Mouse (Mus musculus) myocyte (in vitro differentiated cells): ENCODE measurements around the gene Serpina9. TPM values are rescaled to one million over a fixed set of nuclear protein-coding genes. Genes with fewer than 3 reads are reported as not detected.

Experiments used
- H3K27me3 ChIP-seq: one replicate; pipeline ENCODE4 v1.6.1; 2011; ENCODE audit not compliant: control insufficient read depth, insufficient read depth, insufficient read length
- H3K36me3 ChIP-seq: one replicate; pipeline ENCODE4 v1.6.1; 2011; ENCODE audit not compliant: control insufficient read depth, insufficient read depth
- H3K4me2 ChIP-seq: one replicate; pipeline ENCODE4 v1.6.1; 2011; ENCODE audit warnings: low read depth, control low read depth
- H3K4me3 ChIP-seq: one replicate; pipeline ENCODE4 v1.5.1; 2011; ENCODE audit warnings: mild to moderate bottlenecking, control low read depth, moderate library complexity
- H3K79me2 ChIP-seq: one replicate; pipeline ENCODE4 v1.6.1; 2011; ENCODE audit not compliant: control insufficient read depth, insufficient read depth
- H3ac ChIP-seq: one replicate; pipeline ENCODE4 v1.6.1; 2011; ENCODE audit not compliant: control insufficient read depth, insufficient read length
- CEBPB ChIP-seq: IDR thresholded peaks from 2 replicates; pipeline ENCODE4 v1.6.1; 2011; ENCODE audit warnings: mild to moderate bottlenecking, moderate library complexity; ENCODE audit not compliant: poor library complexity, insufficient read depth, severe bottlenecking
- E2F4 ChIP-seq: IDR thresholded peaks from one replicate; pipeline ENCODE4 v1.6.1; 2011; ENCODE audit warnings: mild to moderate bottlenecking, control low read depth, moderate library complexity; ENCODE audit not compliant: insufficient read depth
- MAX ChIP-seq: IDR thresholded peaks from one replicate; pipeline ENCODE4 v1.6.1; 2011; ENCODE audit warnings: low read depth, mild to moderate bottlenecking, control low read depth
- MYOD1 ChIP-seq, 3 experiments: IDR thresholded peaks; one replicate each; pipeline ENCODE4 v1.6.1; 2011; ENCODE audit warnings: control low read depth in 2 of 3, low read depth in 2 of 3, mild to moderate bottlenecking in 2 of 3, moderate library complexity in 1 of 3; ENCODE audit not compliant: insufficient read length in 2 of 3, control insufficient read depth in 1 of 3
- MYOG ChIP-seq, 3 experiments: IDR thresholded peaks; one replicate each; pipeline ENCODE4 v1.6.1; 2011; ENCODE audit warnings: control low read depth in 2 of 3, low read depth in 2 of 3, mild to moderate bottlenecking in 2 of 3; ENCODE audit not compliant: insufficient read length in 2 of 3, control insufficient read depth in 1 of 3, insufficient read depth in 1 of 3
- POLR2A ChIP-seq: IDR thresholded peaks from one replicate; pipeline ENCODE4 v1.6.1; 2011; ENCODE audit warnings: low read depth, mild to moderate bottlenecking, control low read depth, moderate library complexity; ENCODE audit not compliant: insufficient read length
- POLR2AphosphoS2 ChIP-seq: IDR thresholded peaks from one replicate; pipeline ENCODE4 v1.6.1; 2011; ENCODE audit warnings: low read depth, control low read depth; ENCODE audit not compliant: insufficient read length
- REST ChIP-seq: IDR thresholded peaks from one replicate; pipeline ENCODE4 v1.6.1; 2011; ENCODE audit warnings: mild to moderate bottlenecking, control low read depth, moderate library complexity; ENCODE audit not compliant: insufficient read depth, insufficient read length
- SRF ChIP-seq: IDR thresholded peaks from one replicate; pipeline ENCODE4 v1.6.1; 2011; ENCODE audit warnings: low read depth; ENCODE audit not compliant: control insufficient read depth, insufficient read length
- TCF12 ChIP-seq: IDR thresholded peaks from one replicate; pipeline ENCODE4 v1.6.1; 2011; ENCODE audit warnings: mild to moderate bottlenecking, control low read depth; ENCODE audit not compliant: poor library complexity, insufficient read depth, severe bottlenecking
- TCF3 ChIP-seq: IDR thresholded peaks from one replicate; pipeline ENCODE4 v1.6.1; 2011; ENCODE audit warnings: low read depth, control low read depth; ENCODE audit not compliant: insufficient read length
- USF1 ChIP-seq: IDR thresholded peaks from one replicate; pipeline ENCODE4 v1.6.1; 2011; ENCODE audit warnings: low read depth, mild to moderate bottlenecking, control low read depth, moderate library complexity
- polyA plus RNA-seq: library from polyadenylated mRNA; unstranded; fragments of >200 nt; fragmentation: generic; extraction: Trizol; gene quantifications from one replicate; pipeline ENCODE4 v1.2.1, GENCODE M21; 2012; ENCODE audit warnings: missing spikeins

Serpina9 gene
- polyA plus RNA-seq, 1 experiment, result 0.14 TPM

DNA sequence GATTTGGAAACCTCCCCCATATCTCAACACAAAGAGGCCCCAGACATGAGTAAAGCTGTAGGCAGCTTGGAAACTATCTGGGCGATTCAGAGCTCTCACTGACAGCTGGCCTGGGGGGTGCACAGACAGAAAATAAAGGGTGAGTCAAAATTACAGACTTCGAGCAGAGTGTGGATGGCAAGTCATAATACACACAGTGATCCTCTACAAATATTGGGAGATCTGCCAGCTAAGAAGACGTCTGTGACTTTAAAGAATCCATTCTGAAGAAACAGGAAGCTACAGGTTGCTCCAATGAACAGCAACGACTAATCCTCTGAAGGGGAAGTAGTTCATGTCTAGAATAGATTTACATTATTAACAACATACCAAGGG is 10.3 kb downstream of the Serpina9 start:
- TF ChIP-seq MYOG (IDR thresholded peaks at IDR 0.05; ENCODE audit: control insufficient read depth in 1 of 3, insufficient read depth in 1 of 3, insufficient read length in 2 of 3, low read depth in 2 of 3), result peak in 2 of 3 experiments; percentile 49 to 78
- TF ChIP-seq TCF12, result peak; percentile 73
- TF ChIP-seq POLR2AphosphoS2, result no peak
- peak; percentile 21 to 58 (median 21) for TF ChIP-seq MYOD1 (IDR thresholded peaks at IDR 0.05; ENCODE audit: control insufficient read depth in 1 of 3, insufficient read length in 2 of 3, low read depth in 2 of 3)
- Histone ChIP-seq H3ac (no peak overlapping the region), H3K4me2 (peak overlapping the region; percentile 96), H3K4me3 (no peak overlapping the region), H3K36me3 (no peaks in the 10 kb centered on the region), H3K27me3 (no peaks in the 10 kb centered on the region), H3K79me2 (no peaks in the 10 kb centered on the region)

DNA sequence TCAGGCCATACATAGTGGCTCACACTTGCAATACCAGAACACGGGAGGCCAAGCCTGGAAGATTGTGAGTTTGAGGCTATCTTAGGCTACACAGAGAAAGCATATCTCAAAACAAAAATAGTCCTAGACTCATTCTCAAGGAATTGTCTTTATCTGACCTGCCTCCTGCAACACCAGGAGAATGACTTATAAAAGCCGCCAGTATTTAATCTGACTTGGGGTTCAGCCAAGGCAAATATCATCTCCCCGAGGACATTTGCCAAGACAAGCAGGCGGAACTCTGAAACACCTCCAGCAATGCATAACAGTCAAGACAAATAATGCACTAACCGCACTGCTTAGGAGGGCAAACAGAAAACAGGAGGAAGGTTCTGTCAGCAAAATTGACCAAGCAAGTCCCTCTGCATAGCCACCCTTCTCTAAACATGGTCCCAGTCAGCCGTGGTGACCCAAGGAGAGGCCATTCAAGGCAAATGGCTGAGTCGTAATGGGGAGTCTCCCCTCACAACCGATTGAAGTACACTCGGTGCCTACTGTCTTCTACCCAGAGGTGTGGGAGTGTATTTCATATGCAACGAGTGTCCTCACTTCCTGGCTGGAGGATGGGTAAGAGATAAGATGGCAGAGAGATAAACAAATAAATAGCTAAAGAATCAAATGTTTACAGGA is 10.9 kb downstream of the Serpina9 start:
- Histone ChIP-seq H3K36me3 (no peaks in the 10 kb centered on the region), H3ac (no peak overlapping the region), H3K27me3 (no peaks in the 10 kb centered on the region), H3K4me2 (peak overlapping the region; percentile 96), H3K79me2 (no peaks in the 10 kb centered on the region), H3K4me3 (no peak overlapping the region)
- TF ChIP-seq TCF12 (no peak), CEBPB (peak; percentile 34; the same call in 1 of the 2 replicates)

DNA sequence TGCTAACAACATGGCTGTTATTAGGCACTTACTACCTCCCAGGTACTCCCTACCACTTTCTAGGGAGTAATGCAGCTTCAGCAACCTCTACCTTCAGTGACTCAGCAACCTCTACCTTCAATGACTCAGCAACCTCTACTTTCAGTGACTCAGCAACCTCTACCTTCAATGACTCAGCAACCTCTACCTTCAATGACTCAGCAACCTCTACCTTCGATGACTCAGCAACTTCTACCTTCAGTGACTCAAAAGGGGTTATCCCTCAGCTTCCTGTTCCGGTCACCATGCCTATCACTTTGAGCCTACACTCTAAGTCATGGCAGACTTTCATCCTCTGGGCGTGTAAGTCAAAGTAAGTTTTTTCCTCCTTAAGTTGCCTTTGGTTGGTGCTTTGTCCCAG is 13.0 kb downstream of the Serpina9 start:
- Histone ChIP-seq H3K36me3 (no peaks in the 10 kb centered on the region), H3K27me3 (no peaks in the 10 kb centered on the region), H3K4me2 (no peak overlapping the region), H3K4me3 (no peak overlapping the region), H3ac (no peak overlapping the region), H3K79me2 (no peaks in the 10 kb centered on the region)
- no peak for TF ChIP-seq MYOG (IDR thresholded peaks at IDR 0.05; ENCODE audit: control insufficient read depth in 1 of 3, insufficient read depth in 1 of 3, insufficient read length in 2 of 3, low read depth in 2 of 3)
- TF ChIP-seq CEBPB, result no peak
- no peak for TF ChIP-seq SRF
- no peak for TF ChIP-seq USF1
- no peak for TF ChIP-seq REST
- TF ChIP-seq MAX, result no peak
- TF ChIP-seq MYOD1 (IDR thresholded peaks at IDR 0.05; ENCODE audit: control insufficient read depth in 1 of 3, insufficient read length in 2 of 3, low read depth in 2 of 3), result no peak
- no peak for TF ChIP-seq TCF12
- no peak for TF ChIP-seq POLR2AphosphoS2
- no peak for TF ChIP-seq E2F4

DNA sequence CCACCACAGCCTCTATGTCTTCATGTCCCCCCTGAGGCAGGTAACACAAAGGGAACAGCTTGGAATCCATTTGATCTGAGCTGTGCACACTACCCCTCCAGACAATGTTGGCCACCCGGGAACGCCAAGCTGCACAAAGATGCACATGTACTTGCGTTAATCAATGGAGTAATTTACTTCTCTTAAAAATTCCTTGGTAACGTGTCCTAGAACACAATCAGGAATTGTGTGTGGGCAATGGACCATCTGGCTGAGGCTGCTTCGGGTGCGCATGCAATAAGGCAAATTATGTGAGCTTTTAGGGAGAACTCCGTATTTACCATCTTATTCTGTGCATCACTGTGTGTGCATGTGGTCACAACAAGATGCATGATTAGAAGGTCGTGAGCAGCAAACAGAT is 13.9 kb downstream of the Serpina9 start:
- Histone ChIP-seq H3K79me2 (no peaks in the 10 kb centered on the region), H3ac (no peak overlapping the region), H3K27me3 (no peaks in the 10 kb centered on the region), H3K36me3 (no peaks in the 10 kb centered on the region), H3K4me3 (no peak overlapping the region), H3K4me2 (no peak overlapping the region)
- TF ChIP-seq POLR2A (no peak), TCF3 (no peak), E2F4 (no peak), MYOG (IDR thresholded peaks at IDR 0.05; ENCODE audit: control insufficient read depth in 1 of 3, insufficient read depth in 1 of 3, insufficient read length in 2 of 3, low read depth in 2 of 3) (no peak), CEBPB (no peak), POLR2AphosphoS2 (no peak), MAX (no peak), MYOD1 (IDR thresholded peaks at IDR 0.05; ENCODE audit: control insufficient read depth in 1 of 3, insufficient read length in 2 of 3, low read depth in 2 of 3) (no peak), USF1 (no peak), REST (no peak), SRF (no peak), TCF12 (no peak)

DNA sequence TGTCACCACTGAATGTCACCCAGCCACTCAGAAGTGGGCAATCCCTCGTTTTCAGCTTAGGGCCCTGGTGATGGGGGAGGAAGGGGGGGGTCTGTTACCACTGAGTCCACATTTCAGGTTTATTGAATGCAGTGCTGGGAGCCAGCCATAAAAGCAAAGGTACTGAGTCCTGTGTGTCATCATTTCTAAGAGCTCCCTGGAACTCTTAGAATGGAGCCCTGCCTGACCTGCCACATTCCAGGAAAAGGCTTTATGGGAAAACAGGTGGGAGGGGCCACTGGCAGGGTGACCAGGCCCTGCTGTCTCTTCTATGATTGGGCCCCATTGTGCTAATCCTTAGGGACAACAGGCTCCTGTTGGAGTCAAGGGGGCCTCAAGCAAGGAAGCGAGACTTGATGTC is 17.0 kb downstream of the Serpina9 start:
- no peak overlapping the region for H3K4me3 ChIP-seq

More for the DNA sequence above, 17.0 kb downstream of the Serpina9 start:
- H3K79me2 ChIP-seq, result no peaks in the 10 kb centered on the region
- no peak overlapping the region for H3K4me2 ChIP-seq
- H3K36me3 ChIP-seq, result no peaks in the 10 kb centered on the region
- TF ChIP-seq POLR2AphosphoS2, result no peak
- no peak for TF ChIP-seq CEBPB
- TF ChIP-seq SRF, result no peak
- TF ChIP-seq E2F4, result no peak
- TF ChIP-seq MYOD1 (IDR thresholded peaks at IDR 0.05; ENCODE audit: control insufficient read depth in 1 of 3, insufficient read length in 2 of 3, low read depth in 2 of 3), result no peak
- no peak for TF ChIP-seq MYOG (IDR thresholded peaks at IDR 0.05; ENCODE audit: control insufficient read depth in 1 of 3, insufficient read depth in 1 of 3, insufficient read length in 2 of 3, low read depth in 2 of 3)
- no peak for TF ChIP-seq MAX
- no peak for TF ChIP-seq TCF12
- H3ac ChIP-seq, result no peak overlapping the region
- H3K27me3 ChIP-seq, result no peaks in the 10 kb centered on the region
